20 mouse cellular contexts compared by ENCODE assay signal in the genomic region with DNA sequence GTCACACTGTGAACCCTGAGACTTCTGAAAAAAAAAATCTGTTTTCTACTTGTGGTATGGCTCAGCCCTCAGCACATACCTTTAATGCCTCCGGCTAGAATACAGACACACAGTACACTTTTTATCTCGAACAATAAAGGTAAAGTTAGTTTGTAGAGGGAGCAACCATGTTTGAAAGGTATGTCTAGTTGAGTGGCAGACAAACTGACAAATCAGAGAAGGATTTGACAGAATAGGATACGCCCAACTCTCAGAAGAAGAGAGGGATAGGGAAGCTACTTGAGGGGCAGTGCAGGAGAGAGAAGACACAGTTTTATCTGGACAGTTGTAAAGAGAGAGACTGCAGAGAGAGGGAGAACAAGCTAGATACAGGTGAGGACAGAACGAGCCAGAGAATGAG.
DNase-seq lines count a peak whose midpoint lies in the region; TF ChIP-seq lines count a peak whose summit lies in the region.
"Had no signal": no experiment of that assay in that cellular context is flagged by ENCODE, and none has a peak within 500 bp of the region (broad histone marks: within the 10 kb centered on the region; RNA-seq: fewer than 3 reads in every experiment).

No protein-coding gene starts in this region.

- no peak for TF ChIP-seq CTCF in layer of hippocampus, adult 2 months (conservative IDR thresholded peaks at IDR 0.05)
- no peak for TF ChIP-seq CTCF in CH12.LX (conservative IDR thresholded peaks at IDR 0.05 in 1 of 2, IDR thresholded peaks at IDR 0.05 in 1 of 2; ENCODE audit: low read depth in 2 of 2, low read length in 2 of 2)

- no peaks in the 10 kb centered on the region for H3K79me2 ChIP-seq in CH12.LX (replicated peaks; ENCODE audit: control insufficient read depth, extremely low read depth, insufficient read depth, poor library complexity, severe bottlenecking)

- peaks cover 0 to 13% of the 10 kb centered on the region in 2 experiments for H3K36me3 ChIP-seq in CH12.LX (replicated peaks in 1 of 2; ENCODE audit: control insufficient read depth in 1 of 2, insufficient read depth in 1 of 2, low read length in 1 of 2)
- H3K36me3 ChIP-seq: heart, embryonic 15.5 days had no signal

- no peaks in the 10 kb centered on the region for H3K27me3 ChIP-seq in CH12.LX (replicated peaks)
- H3K27me3 ChIP-seq: heart, embryonic 15.5 days had no signal

- no peaks in the 10 kb centered on the region for H3K4me1 ChIP-seq in CH12.LX (ENCODE audit: control insufficient read depth in 1 of 2, insufficient read depth in 2 of 2)

- no peak overlapping the region; the same call in 1 of the 2 replicates for H3K4me3 ChIP-seq in layer of hippocampus, adult 2 months
- no peak overlapping the region for H3K4me3 ChIP-seq in CH12.LX (replicated peaks in 1 of 3; ENCODE audit: low read depth in 2 of 3, low read length in 2 of 3, poor library complexity in 1 of 3)
- H3K4me3 ChIP-seq: heart, embryonic 15.5 days had no signal

- DNase-seq in layer of hippocampus, adult 2 months (ENCODE audit: low spot score in 2 of 2), result no peak
- no peak for DNase-seq in layer of hippocampus, postnatal 14 days (ENCODE audit: low spot score in 2 of 2)
- DNase-seq in CH12.LX (ENCODE audit: extremely low read depth) (peak; percentile 18), ES-CJ7 (ENCODE audit: low read depth, low spot score) (peak; percentile 34), ZHBTc4 (ENCODE audit: low read depth, low spot score) (peak; percentile 44)
- no peak for DNase-seq in cerebellum, postnatal 14 days
- DNase-seq in lung, adult 18-20 months, result no peak
- DNase-seq in heart, adult 18-20 months, result no peak
- DNase-seq: adrenal gland, postnatal 10 days; adrenal gland, postnatal 36 days; cerebellum, adult 8-10 months; cerebellum, postnatal 10 days; gastrocnemius, postnatal 25 days; heart, postnatal 14 days; heart, postnatal 4 days had no signal

- in situ Hi-C loops in CH12.LX (cut with MboI; ENCODE audit: low pct_ligation_motif_present, low pct_unique_long_range_greater_than_20kb, low sequenced_read_pairs), result no loop called here

- no peak for TF ChIP-seq POLR2A in CH12.LX (IDR thresholded peaks at IDR 0.05; ENCODE audit: low read depth, low read length)

- no peaks in the 10 kb centered on the region for H3K9me3 ChIP-seq in CH12.LX (replicated peaks; ENCODE audit: low read length)
- H3K9me3 ChIP-seq: G1E; heart, embryonic 15.5 days had no signal

- peak overlapping the region; percentile 54; the same call in 1 of the 2 replicates for H3K27ac ChIP-seq in layer of hippocampus, adult 2 months
- no peak overlapping the region for H3K27ac ChIP-seq in CH12.LX (ENCODE audit: insufficient read depth, low read depth)
- H3K27ac ChIP-seq: heart, embryonic 15.5 days; hindbrain, embryonic 14.5 days; hindbrain, postnatal 0 days had no signal

- TF ChIP-seq RAD21 in CH12.LX (IDR thresholded peaks at IDR 0.05; ENCODE audit: low read depth, low read length), result no peak

- dilution Hi-C loops in CH12.LX (cut with MboI; ENCODE audit: extremely low pct_ligation_motif_present, extremely low pct_unique_long_range_greater_than_20kb, low sequenced_read_pairs), result no loop called here

- no peak overlapping the region for H3K4me2 ChIP-seq in CH12.LX (ENCODE audit: insufficient read depth, low read depth, poor library complexity, severe bottlenecking)
- H3K4me2 ChIP-seq: heart, embryonic 11.5 days; heart, embryonic 15.5 days; hindbrain, embryonic 14.5 days had no signal

- TF ChIP-seq EP300 in CH12.LX (IDR thresholded peaks at IDR 0.05; ENCODE audit: low read length), result no peak

- H3K9ac ChIP-seq in CH12.LX (ENCODE audit: insufficient read depth, low read depth), result no peak overlapping the region
- H3K9ac ChIP-seq: heart, embryonic 15.5 days; hindbrain, embryonic 14.5 days had no signal

TF ChIP-seq in CH12.LX, 34 proteins besides CTCF, POLR2A, EP300 and RAD21:
- TF ChIP-seq USF2 (conservative IDR thresholded peaks at IDR 0.05; ENCODE audit: low read depth, low read length) (no peak), E2F4 (IDR thresholded peaks at IDR 0.05; ENCODE audit: insufficient replicate concordance, low read depth, low read length) (no peak), MAX (IDR thresholded peaks at IDR 0.05; ENCODE audit: low read length) (no peak)

Comparison
In these comparisons a context has a peak if more than half of its experiments do, and no peak if none do; other contexts are left out.
1. DNase-seq: peak in CH12.LX (single experiment), ES-CJ7 (single experiment) and ZHBTc4 (single experiment); none in layer of hippocampus, adult 2 months (0 of 2), layer of hippocampus, postnatal 14 days (0 of 2), cerebellum, postnatal 14 days (0 of 2), lung, adult 18-20 months (0 of 2) and heart, adult 18-20 months (0 of 2).